Mouse (Mus musculus) limb, embryonic 11.5 days (tissue): ENCODE data around the gene Iqgap2. TPM values are rescaled to one million over a fixed set of nuclear protein-coding genes. Genes with fewer than 3 reads are reported as not detected.

Experiments
- ATAC-seq: fragments of 200-750 bp; cut with Nextera tagmentation; 2 replicates; pipeline ENCODE4 v1.8.0; 2017; ENCODE audit warnings: low read depth; ENCODE audit not compliant: insufficient number of reproducible peaks, low FRiP score, low TSS enrichment
- DNase-seq: peaks from one replicate; pipeline ENCODE4 v3.0.0-alpha.2; 2015; ENCODE audit warnings: low spot score
- H3K27ac ChIP-seq: fragments of 300-500 bp; sonication (generic); replicated peaks from 2 replicates; pipeline ENCODE4 v1.5.1; 2014; ENCODE audit warnings: low read depth, mild to moderate bottlenecking, low read length
- H3K27me3 ChIP-seq: fragments of 300-500 bp; sonication (generic); 2 replicates; pipeline ENCODE4 v1.6.1; 2014; ENCODE audit warnings: mild to moderate bottlenecking, low read length, mixed read lengths; ENCODE audit not compliant: control insufficient read depth, insufficient read depth
- H3K36me3 ChIP-seq: fragments of 300-500 bp; sonication (generic); 2 replicates; pipeline ENCODE4 v1.6.1; 2014; ENCODE audit warnings: mild to moderate bottlenecking, low read length, moderate library complexity, mixed read lengths; ENCODE audit not compliant: control insufficient read depth, insufficient read depth
- H3K4me1 ChIP-seq: fragments of 300-500 bp; sonication (generic); 2 replicates; pipeline ENCODE4 v1.6.1; 2014; ENCODE audit warnings: low read length, mixed read lengths; ENCODE audit not compliant: control insufficient read depth, insufficient read depth
- H3K4me2 ChIP-seq: fragments of 300-500 bp; sonication (generic); 2 replicates; pipeline ENCODE4 v1.6.1; 2014; ENCODE audit warnings: low read depth, mild to moderate bottlenecking, moderate library complexity; ENCODE audit not compliant: severe bottlenecking
- H3K4me3 ChIP-seq: fragments of 300-500 bp; sonication (generic); 2 replicates; pipeline ENCODE4 v1.5.1; 2014; ENCODE audit warnings: low read depth, low read length
- H3K9ac ChIP-seq: fragments of 300-500 bp; sonication (generic); 2 replicates; pipeline ENCODE4 v1.6.1; 2014; ENCODE audit warnings: mild to moderate bottlenecking, low read length
- H3K9me3 ChIP-seq: fragments of 300-500 bp; sonication (generic); 2 replicates; pipeline ENCODE4 v1.6.1; 2016; ENCODE audit warnings: low read length; ENCODE audit not compliant: control insufficient read depth
- WGBS: fragments of 180-500 bp; shearing (Covaris S2); extraction: QIAGEN DNeasy Blood & Tissue Kit; methylation state at CpG from one replicate; pipeline ENCODE4 v1.1.7; 2014; 5-methylcytosine and 5-hydroxymethylcytosine counted together
- polyA plus RNA-seq: library from polyadenylated mRNA; unstranded; fragments of >200 nt; fragmentation: Nextera tagmentation; extraction: Ambion mirVana; gene quantifications from 2 replicates; pipeline ENCODE4 v1.2.1, GENCODE M21; 2014

Gene Iqgap2
- polyA plus RNA-seq, 1 experiment from 2014 or later, result 15.3 TPM

DNA sequence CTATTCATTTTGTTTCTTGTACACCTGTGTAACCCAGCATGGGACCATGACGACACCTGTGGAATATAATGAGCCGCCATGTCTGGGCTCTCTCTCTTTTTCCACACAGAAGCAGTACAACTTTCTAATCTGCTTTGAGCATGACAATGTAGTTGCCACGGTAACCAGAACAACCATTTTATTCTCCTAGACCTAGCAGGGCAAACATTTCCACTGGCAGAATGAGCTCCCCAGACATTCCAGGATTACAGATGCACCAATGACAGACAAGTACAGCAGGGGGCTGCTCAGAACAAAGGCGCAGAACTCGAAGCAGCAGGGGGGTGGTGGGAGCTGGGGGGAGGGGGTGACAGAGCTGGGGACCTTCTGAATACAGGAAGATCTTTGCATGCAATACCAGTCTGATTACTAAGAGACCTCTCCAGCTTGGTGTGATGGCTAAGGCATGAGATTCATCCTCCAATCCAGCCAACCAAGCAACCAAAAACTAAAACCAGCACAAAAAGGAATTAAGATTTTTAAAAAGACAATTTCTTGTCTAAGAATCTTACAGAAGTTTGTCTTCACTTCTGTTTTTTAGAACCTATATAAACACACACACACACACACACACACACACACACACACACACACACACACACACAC lies 84.5 kb downstream of the Iqgap2 start:
- WGBS, result 53% methylated on average over 5 of the region's 5 CpGs
- H3K4me1 ChIP-seq, result peaks cover 5% of the 10 kb centered on the region; the same call in 1 of the 2 replicates
- ATAC-seq, result no peak

DNA sequence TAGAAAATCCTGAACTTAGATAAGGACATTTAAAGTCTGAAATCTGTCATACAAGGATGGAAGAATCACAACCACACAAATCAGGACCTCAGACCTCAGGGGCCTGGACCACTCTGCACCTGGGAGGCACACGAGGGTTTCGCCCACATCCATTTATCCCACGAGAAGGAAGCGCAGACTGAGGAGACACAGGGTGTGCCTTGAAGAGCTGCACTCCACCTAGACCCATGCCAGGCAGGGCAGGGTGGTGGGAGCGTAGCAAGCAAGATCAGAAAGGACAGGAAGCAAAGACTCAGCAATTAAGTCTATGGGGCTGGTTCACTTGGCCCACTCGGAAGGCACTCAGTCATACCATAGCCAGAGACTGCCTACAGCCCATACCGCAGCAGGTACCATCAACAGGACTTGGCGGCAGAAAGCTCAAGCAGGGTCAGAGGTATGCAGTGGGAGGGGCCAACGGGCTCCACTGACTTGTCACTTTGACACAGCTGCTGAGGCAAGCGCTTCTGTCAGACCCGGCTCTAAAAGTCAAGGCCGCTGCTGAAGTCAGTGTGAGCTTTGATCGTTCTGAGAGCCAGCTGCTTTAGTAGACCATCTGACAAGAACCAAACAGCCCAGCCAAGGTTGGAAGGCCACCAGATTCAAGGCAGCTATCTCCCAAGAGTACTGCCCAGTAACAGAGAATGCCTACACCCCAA lies 86.1 kb downstream of the Iqgap2 start:
- Histone ChIP-seq H3K4me1 (peaks cover 5% of the 10 kb centered on the region; the same call in 1 of the 2 replicates), H3K36me3 (no peaks in the 10 kb centered on the region), H3K9me3 (no peaks in the 10 kb centered on the region), H3K27ac (no peak overlapping the region), H3K4me3 (no peak overlapping the region), H3K9ac (no peak overlapping the region), H3K4me2 (no peak overlapping the region), H3K27me3 (no peaks in the 10 kb centered on the region)
- DNase-seq (no peak), ATAC-seq (no peak)
- WGBS, result 44% methylated on average over 13 of the region's 13 CpGs

More for the DNA sequence above, 84.5 kb downstream of the Iqgap2 start:
- no peak overlapping the region for H3K27ac ChIP-seq
- no peaks in the 10 kb centered on the region for H3K9me3 ChIP-seq
- H3K4me2 ChIP-seq, result no peak overlapping the region
- H3K4me3 ChIP-seq, result no peak overlapping the region
- no peak for DNase-seq
- no peaks in the 10 kb centered on the region for H3K36me3 ChIP-seq
- H3K27me3 ChIP-seq, result no peaks in the 10 kb centered on the region
- H3K9ac ChIP-seq, result no peak overlapping the region

DNA sequence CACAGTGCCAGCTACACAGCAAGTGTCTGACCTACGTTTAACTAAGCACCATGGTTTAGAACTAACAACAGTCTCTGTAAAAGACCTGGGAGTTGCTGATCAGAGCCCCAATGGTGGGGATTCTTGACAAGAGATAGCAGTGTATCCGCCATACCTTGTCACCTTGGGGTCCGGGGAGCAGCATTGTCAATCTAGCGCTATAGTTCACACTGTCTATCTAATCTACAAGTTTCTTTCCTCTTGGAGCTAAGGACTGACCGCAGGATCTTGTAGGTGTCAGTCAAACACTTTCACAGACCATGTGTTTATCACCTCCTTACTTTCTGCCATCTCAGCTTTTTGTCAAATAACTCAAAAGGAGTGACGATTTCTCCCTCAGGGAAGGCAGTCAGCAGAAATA lies 87.6 kb downstream of the Iqgap2 start:
- no peaks in the 10 kb centered on the region for H3K36me3 ChIP-seq
- H3K27ac ChIP-seq, result no peak overlapping the region
- ATAC-seq, result no peak
- 72% methylated on average over 6 of the region's 6 CpGs for WGBS
- no peaks in the 10 kb centered on the region for H3K27me3 ChIP-seq
- no peak overlapping the region for H3K9ac ChIP-seq
- H3K4me1 ChIP-seq, result peaks cover 5% of the 10 kb centered on the region; the same call in 1 of the 2 replicates
- no peak overlapping the region for H3K4me2 ChIP-seq
- no peak overlapping the region for H3K4me3 ChIP-seq
- no peaks in the 10 kb centered on the region for H3K9me3 ChIP-seq
- no peak for DNase-seq

DNA sequence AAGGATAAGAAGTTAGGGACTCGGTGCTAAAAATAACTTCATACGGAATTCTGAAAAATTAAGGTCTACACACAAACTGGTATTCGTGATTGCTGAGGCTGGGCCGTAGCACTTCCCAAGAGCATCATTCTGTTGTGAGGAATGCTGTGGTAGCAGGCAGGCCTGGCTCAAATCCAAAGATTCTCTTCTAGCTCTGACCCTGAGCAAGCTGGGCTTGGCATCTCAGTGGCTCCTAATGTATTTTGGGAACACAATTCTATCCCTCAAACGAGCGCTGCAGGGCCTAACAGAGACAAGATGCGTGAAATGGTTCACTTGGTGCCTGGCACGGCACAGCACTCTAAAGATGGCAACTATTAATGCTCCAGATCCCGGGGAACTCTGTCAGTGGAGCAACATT lies 90.8 kb downstream of the Iqgap2 start:
- no peaks in the 10 kb centered on the region for H3K36me3 ChIP-seq
- H3K9ac ChIP-seq, result no peak overlapping the region
- H3K27ac ChIP-seq, result no peak overlapping the region
- no peak overlapping the region for H3K4me3 ChIP-seq
- 93% methylated on average over 9 of the region's 9 CpGs for WGBS
- H3K4me1 ChIP-seq, result peaks cover 4% of the 10 kb centered on the region; the same call in 1 of the 2 replicates
- H3K27me3 ChIP-seq, result no peaks in the 10 kb centered on the region
- H3K4me2 ChIP-seq, result no peak overlapping the region
- DNase-seq, result no peak
- ATAC-seq, result no peak
- H3K9me3 ChIP-seq, result no peaks in the 10 kb centered on the region

DNA sequence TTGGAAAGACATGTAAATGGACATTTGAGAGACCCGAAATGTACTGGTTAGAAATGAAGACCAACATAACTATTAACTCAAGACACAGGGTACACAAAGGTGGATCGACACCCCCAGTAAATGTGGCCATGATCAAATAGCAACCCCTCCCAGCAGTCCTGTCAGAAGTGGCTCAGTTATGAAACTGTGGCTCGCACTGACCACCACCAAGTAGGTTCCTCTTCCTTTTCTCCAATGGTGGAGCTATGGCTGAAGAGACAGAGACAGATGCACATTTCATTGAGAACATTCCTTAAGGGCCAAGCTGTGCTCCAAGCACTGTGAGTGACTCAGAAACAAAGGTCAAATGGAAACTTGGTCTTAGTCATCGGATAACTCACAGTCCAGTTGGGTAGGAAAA lies 92.4 kb downstream of the Iqgap2 start:
- H3K4me2 ChIP-seq, result no peak overlapping the region
- H3K27ac ChIP-seq, result no peak overlapping the region
- DNase-seq, result no peak
- H3K9me3 ChIP-seq, result no peaks in the 10 kb centered on the region
- H3K4me1 ChIP-seq, result no peaks in the 10 kb centered on the region; the same call in 1 of the 2 replicates
- no peak overlapping the region for H3K4me3 ChIP-seq
- H3K27me3 ChIP-seq, result no peaks in the 10 kb centered on the region
- WGBS, result 90% methylated on average over 4 of the region's 4 CpGs
- no peak overlapping the region for H3K9ac ChIP-seq
- H3K36me3 ChIP-seq, result no peaks in the 10 kb centered on the region
- no peak for ATAC-seq

DNA sequence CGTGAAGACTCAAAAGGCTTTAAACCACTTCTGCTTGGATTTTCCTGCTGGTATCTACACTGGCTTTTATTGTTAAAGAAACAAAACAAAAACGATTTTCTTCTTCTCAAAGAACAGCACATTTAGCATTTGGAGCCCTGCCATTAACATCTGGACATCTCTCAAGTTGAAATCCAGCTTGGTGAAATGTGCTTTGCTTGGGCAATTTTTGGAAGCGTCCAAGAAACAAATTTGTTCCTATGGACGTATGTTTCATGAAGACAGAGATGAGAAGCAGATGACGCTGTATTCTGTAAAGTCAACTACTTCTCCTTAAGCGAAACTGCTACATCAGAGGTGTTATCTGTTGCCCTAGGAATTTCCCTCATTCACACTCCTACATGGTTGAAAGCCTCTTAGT lies 93.0 kb downstream of the Iqgap2 start:
- H3K27ac ChIP-seq, result no peak overlapping the region
- H3K4me1 ChIP-seq, result no peaks in the 10 kb centered on the region
- no peak overlapping the region for H3K9ac ChIP-seq
- ATAC-seq (no peak), DNase-seq (no peak)
- no peaks in the 10 kb centered on the region for H3K9me3 ChIP-seq
- 59% methylated on average over 6 of the region's 6 CpGs for WGBS
- no peaks in the 10 kb centered on the region for H3K27me3 ChIP-seq
- H3K36me3 ChIP-seq, result no peaks in the 10 kb centered on the region
- no peak overlapping the region for H3K4me2 ChIP-seq
- no peak overlapping the region for H3K4me3 ChIP-seq

DNA sequence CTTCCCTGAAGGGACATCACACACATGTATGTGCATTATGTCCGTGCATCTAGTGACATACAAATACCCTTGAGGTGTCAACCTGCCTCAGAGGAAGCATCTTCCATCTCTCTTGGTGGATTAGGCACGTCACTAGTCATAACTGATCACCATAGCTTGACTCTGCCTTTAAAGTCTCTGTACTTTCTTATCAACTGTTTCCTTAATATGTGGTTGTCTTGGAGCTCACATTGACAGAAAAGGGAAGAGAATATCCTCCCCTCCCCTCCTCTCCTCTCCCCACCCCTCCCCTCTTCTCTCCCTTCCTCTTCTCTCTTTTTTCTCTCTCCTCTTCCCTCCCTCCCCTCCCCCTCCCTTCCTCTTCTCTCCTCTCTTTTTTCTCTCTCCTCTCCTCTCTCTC lies 94.2 kb downstream of the Iqgap2 start:
- Histone ChIP-seq H3K4me3 (no peak overlapping the region), H3K4me1 (no peaks in the 10 kb centered on the region), H3K4me2 (no peak overlapping the region), H3K27ac (no peak overlapping the region), H3K27me3 (no peaks in the 10 kb centered on the region), H3K9ac (no peak overlapping the region), H3K9me3 (no peaks in the 10 kb centered on the region), H3K36me3 (no peaks in the 10 kb centered on the region)
- DNase-seq (no peak), ATAC-seq (no peak)
- 90% methylated on average over 2 of the region's 2 CpGs for WGBS

DNA sequence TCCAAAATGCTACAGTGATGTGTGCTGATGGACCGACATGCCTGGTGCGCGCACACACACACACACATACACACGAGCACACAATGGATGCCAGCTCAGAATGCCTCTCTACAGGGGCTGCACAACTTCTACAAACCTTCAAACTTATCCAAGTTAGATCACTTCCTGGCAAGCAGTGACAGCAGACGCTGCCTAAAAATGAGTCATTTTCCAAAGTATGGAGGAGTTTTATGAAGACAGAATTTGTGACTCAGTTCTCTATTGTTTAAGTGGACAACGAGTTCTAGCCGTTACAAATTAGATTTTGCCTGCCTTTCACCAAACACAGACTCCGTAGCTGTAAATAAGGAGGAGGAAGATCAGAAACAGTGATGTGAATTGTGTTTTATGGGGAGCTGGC lies 97.4 kb downstream of the Iqgap2 start:
- Histone ChIP-seq H3K9me3 (no peaks in the 10 kb centered on the region), H3K4me3 (no peak overlapping the region), H3K4me2 (no peak overlapping the region), H3K36me3 (no peaks in the 10 kb centered on the region), H3K4me1 (no peaks in the 10 kb centered on the region), H3K27ac (no peak overlapping the region), H3K9ac (no peak overlapping the region), H3K27me3 (no peaks in the 10 kb centered on the region)
- 64% methylated on average over 8 of the region's 8 CpGs for WGBS
- ATAC-seq (no peak), DNase-seq (no peak)
